Mouse (Mus musculus): ENCODE results near the gene Wfdc18. TPM values are rescaled to one million over a fixed set of nuclear protein-coding genes. Genes with fewer than 3 reads are reported as not detected.
A peak's percentile ranks its signal among the peaks of the same experiment; 100 is the strongest.

Gene Wfdc18
- total RNA-seq, 1 experiment from 2014 or later: not detected

- DNase-seq: no peak
These were observed 34.7 kb downstream of the Wfdc18 start for GRCm38 (mm10) chr11:83743525-83743924.

- DNase-seq: no peak
These were observed 37.3 kb downstream of the Wfdc18 start for GRCm38 (mm10) chr11:83746152-83746551.

GRCm38 (mm10) chr11:83746681-83747080 lies 37.9 kb downstream of the Wfdc18 start, which contains the start of gene Wfdc21:
Gene Wfdc21, plus strand, starts transcription at chr11:83746940.
- no peak for DNase-seq

- no peak for DNase-seq
These were observed 38.8 kb downstream of the Wfdc18 start for GRCm38 (mm10) chr11:83747376-83748265.

DNA sequence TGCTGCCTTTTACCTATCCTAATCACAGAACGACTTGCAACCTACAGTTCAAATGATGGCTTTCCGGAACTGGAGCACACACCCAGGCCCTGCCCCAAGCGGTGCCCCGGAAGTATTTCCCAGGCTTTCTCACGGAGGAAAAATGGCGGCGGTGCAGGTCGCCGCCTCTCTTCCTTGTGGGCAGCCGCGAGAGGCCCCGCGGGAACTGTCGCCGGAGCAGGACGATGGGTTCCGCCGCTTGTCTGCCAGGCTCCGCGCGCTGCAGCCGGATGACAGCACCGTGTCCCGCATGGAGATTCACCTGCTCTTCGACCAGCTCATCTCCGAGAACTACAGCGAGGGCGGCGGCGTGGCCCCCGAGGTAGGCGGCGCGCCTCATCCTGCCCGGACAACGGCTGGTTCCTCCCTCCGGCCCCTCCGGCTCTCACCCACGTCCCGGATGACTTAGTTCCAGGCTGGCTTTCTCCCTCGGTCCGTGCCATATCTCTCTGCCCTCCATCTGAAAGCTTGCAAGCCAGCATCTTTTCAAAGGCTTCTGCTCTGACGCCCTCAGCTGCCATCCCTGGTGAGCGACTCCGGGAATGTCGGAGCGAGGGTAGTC lies 44.9 kb downstream of the Wfdc18 start, which contains the start of gene Heatr6:
Gene Heatr6 (plus strand): TSS at position 116 of the 601 bp plus-strand sequence.
- peak; percentile 97 for DNase-seq

- no peak for DNase-seq
These were observed 45.4 kb downstream of the Wfdc18 start for GRCm38 (mm10) chr11:83754227-83754626.

Other genes with a start within 250 kb of the Wfdc18 start
- gene Mmp28, start 245.9 kb upstream of the Wfdc18 start, total RNA-seq (2021): 7.4 and 8.3 TPM in 2 replicates
- gene Taf15, start 235.9 kb upstream of the Wfdc18 start, total RNA-seq (2021): 66.3 and 72.1 TPM in 2 replicates
- gene Heatr9, start 186.8 kb upstream of the Wfdc18 start, total RNA-seq (2021): not detected in 2 replicates
- gene Ccl5, start 178.5 kb upstream of the Wfdc18 start, total RNA-seq (2021): 25.5 TPM in 1 of 2 replicates, not detected in the other
- gene Ccl9, start 130.4 kb upstream of the Wfdc18 start, total RNA-seq (2021): 4.5 and 10.3 TPM in 2 replicates
- 9.5 and 14.4 TPM in 2 replicates for gene Ccl6, start 115.9 kb upstream of the Wfdc18 start, total RNA-seq (2021)
- gene Rpl9-ps1, start 63.4 kb upstream of the Wfdc18 start, total RNA-seq (2021): not detected in 2 replicates
- gene Ccl3, start 59.7 kb upstream of the Wfdc18 start, total RNA-seq (2021): not detected in 2 replicates
- gene Ccl4, start 46.4 kb upstream of the Wfdc18 start, total RNA-seq (2021): not detected in 2 replicates
- 1.3 and 1.7 TPM in 2 replicates for gene Wfdc17, start 5.0 kb upstream of the Wfdc18 start, total RNA-seq (2021)
- gene Wfdc21, start 37.9 kb downstream of the Wfdc18 start, total RNA-seq (2021): 2.8 TPM in 1 of 2 replicates, not detected in the other
- gene Heatr6, start 44.7 kb downstream of the Wfdc18 start, total RNA-seq (2021): 12.5 and 15.5 TPM in 2 replicates
- gene Hnf1b, start 141.0 kb downstream of the Wfdc18 start, total RNA-seq (2021): 1.8 TPM in 1 of 2 replicates, not detected in the other
- 18.7 and 19.7 TPM in 2 replicates for gene Ddx52, start 233.0 kb downstream of the Wfdc18 start, total RNA-seq (2021)